In genomic region chr9:96832516-96832915, GRCm38 (mm10) we compare ENCODE assay signal across 12 mouse cellular contexts. TPM values are rescaled to one million over a fixed set of nuclear protein-coding genes. Genes with fewer than 3 reads are reported as not detected.
DNase-seq lines count a peak whose midpoint lies in the region; ATAC-seq and TF ChIP-seq lines count a peak whose summit lies in the region.
"Had no signal": no experiment of that assay in that cellular context is flagged by ENCODE, and none has a peak within 500 bp of the region (broad histone marks: within the 10 kb centered on the region; RNA-seq: fewer than 3 reads in every experiment).

No protein-coding gene starts in this region.

- no peak for TF ChIP-seq CTCF in thymus, adult 2 months (IDR thresholded peaks at IDR 0.05; ENCODE audit: borderline replicate concordance, control insufficient read depth, extremely low read depth, insufficient read depth, low read length, poor library complexity)

- no peak overlapping the region for H3K4me2 ChIP-seq in heart, embryonic 11.5 days
- no peak overlapping the region for H3K4me2 ChIP-seq in midbrain, embryonic 14.5 days (ENCODE audit: low read length)
- H3K4me2 ChIP-seq in midbrain, embryonic 13.5 days (replicated peaks): no peak overlapping the region
- no peak overlapping the region for H3K4me2 ChIP-seq in limb, embryonic 13.5 days (replicated peaks)
- H3K4me2 ChIP-seq: intestine, embryonic 15.5 days; liver, embryonic 12.5 days; lung, embryonic 15.5 days had no signal

- 47% methylated on average over 4 of the region's 4 CpGs for WGBS in heart, embryonic 11.5 days (ENCODE audit: insufficient replicate concordance)
- 85% methylated on average over 4 of the region's 4 CpGs for WGBS in midbrain, embryonic 14.5 days
- WGBS in midbrain, embryonic 13.5 days: 86% methylated on average over 4 of the region's 4 CpGs
- WGBS in limb, embryonic 13.5 days: 61% methylated on average over 4 of the region's 4 CpGs
- WGBS in thymus, adult 2 months: 92% methylated on average over 4 of the region's 4 CpGs

- no peak for TF ChIP-seq POLR2A in thymus, adult 2 months (IDR thresholded peaks at IDR 0.05; ENCODE audit: control insufficient read depth, extremely low read depth, insufficient read depth, low read length, poor library complexity)

- no peak for ATAC-seq in heart, embryonic 11.5 days (replicated peaks; ENCODE audit: insufficient number of reproducible peaks, low FRiP score, low TSS enrichment)
- no peak for ATAC-seq in midbrain, embryonic 14.5 days (ENCODE audit: low FRiP score, low TSS enrichment)
- no peak for ATAC-seq in midbrain, embryonic 13.5 days
- ATAC-seq in limb, embryonic 13.5 days (ENCODE audit: low FRiP score, low read depth): no peak
- ATAC-seq: liver, embryonic 12.5 days had no signal

- H3K4me3 ChIP-seq in heart, embryonic 11.5 days (ENCODE audit: low read depth, low read length): no peak overlapping the region
- H3K4me3 ChIP-seq in midbrain, embryonic 14.5 days (replicated peaks; ENCODE audit: low read depth, low read length): no peak overlapping the region
- no peak overlapping the region for H3K4me3 ChIP-seq in midbrain, embryonic 13.5 days (replicated peaks)
- H3K4me3 ChIP-seq in limb, embryonic 13.5 days: no peak overlapping the region
- H3K4me3 ChIP-seq in thymus, adult 2 months (ENCODE audit: control insufficient read depth, insufficient read depth, low read length): no peak overlapping the region
- H3K4me3 ChIP-seq: intestine, embryonic 15.5 days; liver, embryonic 12.5 days; lung, embryonic 15.5 days had no signal

- no peak overlapping the region for H3K9ac ChIP-seq in heart, embryonic 11.5 days (ENCODE audit: low read depth, low read length)
- no peak overlapping the region for H3K9ac ChIP-seq in midbrain, embryonic 14.5 days (replicated peaks; ENCODE audit: low read length)
- no peak overlapping the region for H3K9ac ChIP-seq in midbrain, embryonic 13.5 days (replicated peaks)
- H3K9ac ChIP-seq in limb, embryonic 13.5 days: no peak overlapping the region
- H3K9ac ChIP-seq: intestine, embryonic 15.5 days; liver, embryonic 12.5 days; lung, embryonic 15.5 days had no signal

- peak; percentile 56 to 78 for DNase-seq in adrenal gland, adult (ENCODE audit: inconsistent age in 2 of 2, low spot score in 1 of 2)
- no peak for DNase-seq in adrenal gland, adult 18-20 months (ENCODE audit: low spot score in 2 of 2)
- no peak for DNase-seq in heart, adult 18-20 months
- no peak for DNase-seq in midbrain, embryonic 14.5 days
- no peak for DNase-seq in thymus, adult 2 months
- DNase-seq: layer of hippocampus, adult 9-11 months had no signal

- H3K36me3 ChIP-seq in heart, embryonic 11.5 days (ENCODE audit: control insufficient read depth, insufficient read depth, low read length): no peaks in the 10 kb centered on the region
- peaks cover 9% of the 10 kb centered on the region; the same call in 1 of the 2 replicates for H3K36me3 ChIP-seq in midbrain, embryonic 14.5 days (ENCODE audit: control insufficient read depth, insufficient read depth, low read length)
- peaks cover 14% of the 10 kb centered on the region for H3K36me3 ChIP-seq in midbrain, embryonic 13.5 days
- H3K36me3 ChIP-seq in limb, embryonic 13.5 days: peaks cover 4% of the 10 kb centered on the region; the same call in 1 of the 2 replicates
- no peaks in the 10 kb centered on the region for H3K36me3 ChIP-seq in thymus, adult 2 months (ENCODE audit: control insufficient read depth, insufficient read depth, low read length)
- H3K36me3 ChIP-seq: liver, embryonic 12.5 days; lung, embryonic 15.5 days had no signal

- H3K27ac ChIP-seq in heart, embryonic 11.5 days (ENCODE audit: low read depth, low read length): peak overlapping the region; percentile 84
- peak overlapping the region; percentile 68 for H3K27ac ChIP-seq in midbrain, embryonic 14.5 days (replicated peaks; ENCODE audit: low read depth, low read length)
- H3K27ac ChIP-seq in midbrain, embryonic 13.5 days: no peak overlapping the region
- H3K27ac ChIP-seq in limb, embryonic 13.5 days: peak overlapping the region; percentile 39; the same call in 1 of the 2 replicates
- H3K27ac ChIP-seq in thymus, adult 2 months (ENCODE audit: control insufficient read depth, insufficient read depth, low read length): no peak overlapping the region
- H3K27ac ChIP-seq: intestine, embryonic 15.5 days; liver, embryonic 12.5 days; lung, embryonic 15.5 days had no signal

- H3K9me3 ChIP-seq in heart, embryonic 11.5 days (replicated peaks; ENCODE audit: control insufficient read depth, low read length): no peaks in the 10 kb centered on the region
- no peaks in the 10 kb centered on the region for H3K9me3 ChIP-seq in midbrain, embryonic 14.5 days (ENCODE audit: control insufficient read depth, low read length)
- no peaks in the 10 kb centered on the region for H3K9me3 ChIP-seq in midbrain, embryonic 13.5 days
- H3K9me3 ChIP-seq in limb, embryonic 13.5 days: no peaks in the 10 kb centered on the region
- H3K9me3 ChIP-seq: intestine, embryonic 15.5 days; liver, embryonic 12.5 days; lung, embryonic 15.5 days had no signal

- H3K4me1 ChIP-seq in heart, embryonic 11.5 days (ENCODE audit: control insufficient read depth, insufficient read depth, low read length): peaks cover 16% of the 10 kb centered on the region
- peaks cover 17% of the 10 kb centered on the region for H3K4me1 ChIP-seq in midbrain, embryonic 14.5 days (ENCODE audit: control insufficient read depth, insufficient read depth, low read length)
- peaks cover 37% of the 10 kb centered on the region for H3K4me1 ChIP-seq in midbrain, embryonic 13.5 days (replicated peaks)
- peaks cover 30% of the 10 kb centered on the region for H3K4me1 ChIP-seq in limb, embryonic 13.5 days
- H3K4me1 ChIP-seq in thymus, adult 2 months (replicated peaks; ENCODE audit: control insufficient read depth, insufficient read depth, low read length): no peaks in the 10 kb centered on the region
- H3K4me1 ChIP-seq: lung, embryonic 15.5 days had no signal

- no peaks in the 10 kb centered on the region for H3K27me3 ChIP-seq in heart, embryonic 11.5 days (ENCODE audit: control insufficient read depth, insufficient read depth, low read length)
- no peaks in the 10 kb centered on the region for H3K27me3 ChIP-seq in midbrain, embryonic 14.5 days (ENCODE audit: control insufficient read depth, insufficient read depth, low read length)
- no peaks in the 10 kb centered on the region for H3K27me3 ChIP-seq in midbrain, embryonic 13.5 days
- no peaks in the 10 kb centered on the region for H3K27me3 ChIP-seq in limb, embryonic 13.5 days
- no peaks in the 10 kb centered on the region for H3K27me3 ChIP-seq in thymus, adult 2 months (ENCODE audit: control insufficient read depth, insufficient read depth, low read length)
- H3K27me3 ChIP-seq: intestine, embryonic 15.5 days had no signal

RNA-seq across cellular contexts. Expression of gene Pxylp1, which starts 60.0 kb away (rescaled TPM):
- total RNA-seq in adrenal gland, adult 18-20 months (2021): 1 to 10 TPM; 3.7 to 8.1 TPM
- 31.3 and 33.7 TPM in 2 replicates for polyA plus RNA-seq in heart, embryonic 11.5 days (2014; fragmentation: Nextera tagmentation; extraction: Ambion mirVana)
- total RNA-seq in heart, adult 18-20 months (2021): 10 to 100 TPM; 11.7 to 15.8 TPM
- polyA plus RNA-seq in midbrain, embryonic 14.5 days (2014; fragmentation: Nextera tagmentation; extraction: Ambion mirVana): 52.7 and 66.1 TPM in 2 replicates
- polyA plus RNA-seq in midbrain, embryonic 13.5 days (2015; fragmentation: Nextera tagmentation; extraction: Ambion mirVana): 63.6 and 70.7 TPM in 2 replicates
- polyA plus RNA-seq in limb, embryonic 13.5 days (2015; fragmentation: Nextera tagmentation; extraction: Ambion mirVana): 26.3 and 28.7 TPM in 2 replicates
- polyA plus RNA-seq in thymus, adult 2 months (2012; rRNA removed): 4.4 and 4.9 TPM in 2 replicates

Comparison
In these comparisons a context has a peak if more than half of its experiments do, and no peak if none do; other contexts are left out.
1. DNase-seq: peak in adrenal gland, adult (2 of 2); none in adrenal gland, adult 18-20 months (0 of 2), heart, adult 18-20 months (0 of 2), midbrain, embryonic 14.5 days (single experiment) and thymus, adult 2 months (single experiment).
2. H3K27ac ChIP-seq: peak in heart, embryonic 11.5 days (single experiment), midbrain, embryonic 14.5 days (single experiment) and limb, embryonic 13.5 days (single experiment); none in midbrain, embryonic 13.5 days (single experiment) and thymus, adult 2 months (single experiment).